Mouse (Mus musculus): ENCODE measurements around the gene Stk32c.

Stk32c gene

DNA sequence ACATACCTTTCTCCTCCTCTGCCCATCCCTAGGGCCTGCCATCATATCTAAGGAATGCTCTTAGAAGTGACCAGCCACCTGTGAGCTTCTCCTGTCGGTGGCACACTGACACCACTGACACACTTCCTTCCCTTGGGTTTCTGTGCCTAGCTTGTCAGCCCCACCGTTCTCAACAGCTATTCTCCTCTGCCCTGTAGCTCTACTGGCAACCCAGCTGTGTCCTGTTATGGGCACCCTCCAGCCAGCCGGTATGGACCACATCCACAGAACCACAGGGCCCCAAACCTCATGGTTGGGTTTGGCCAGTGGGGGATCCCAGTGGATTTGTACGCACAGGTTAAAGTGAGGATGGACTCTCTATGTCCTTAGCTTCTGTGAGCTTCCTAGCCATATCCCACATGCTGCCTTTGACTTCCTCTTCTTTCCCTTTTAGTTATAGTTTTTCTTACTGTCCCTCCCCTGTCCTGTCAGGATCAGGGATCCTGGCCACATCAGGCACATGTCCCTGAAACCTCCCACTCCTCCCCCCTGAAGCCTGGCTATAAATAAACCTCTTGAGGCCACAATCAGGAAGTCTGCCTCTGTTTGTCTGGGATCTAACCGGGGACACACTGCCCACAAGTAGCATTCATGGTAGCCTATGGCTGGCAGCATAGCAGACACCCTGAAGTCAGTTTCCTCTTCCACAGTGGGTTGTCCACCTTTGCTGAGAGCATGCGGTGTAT, 15.5 kb upstream of the Stk32c start:
- DNase-seq, result no peak

DNA sequence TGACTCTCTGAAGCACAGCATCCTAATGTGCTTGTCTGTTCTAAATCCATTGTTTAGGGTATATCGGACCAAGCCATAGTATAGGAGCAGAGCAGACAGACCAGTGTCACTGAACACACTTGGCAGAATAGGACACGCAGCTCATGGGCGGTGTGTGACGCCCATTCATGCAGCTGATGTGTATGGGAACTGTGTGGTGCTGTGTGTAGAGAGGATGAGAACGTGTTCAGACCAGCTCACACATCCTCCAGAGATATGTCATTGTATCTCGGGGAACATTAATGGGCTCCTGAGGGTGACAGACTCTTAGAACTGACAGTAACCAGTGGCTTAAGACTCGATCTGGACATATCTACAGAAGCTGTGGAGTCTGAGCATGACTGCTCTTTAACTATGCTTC, 13.3 kb upstream of the Stk32c start:
- DNase-seq, result no peak

- no peak for DNase-seq
Observed at GRCm38 (mm10) chr7:139224725-139225124, 11.6 kb upstream of the Stk32c start.

GRCm38 (mm10) chr7:139224070-139224469, 11.0 kb upstream of the Stk32c start:
- DNase-seq, result no peak

DNA sequence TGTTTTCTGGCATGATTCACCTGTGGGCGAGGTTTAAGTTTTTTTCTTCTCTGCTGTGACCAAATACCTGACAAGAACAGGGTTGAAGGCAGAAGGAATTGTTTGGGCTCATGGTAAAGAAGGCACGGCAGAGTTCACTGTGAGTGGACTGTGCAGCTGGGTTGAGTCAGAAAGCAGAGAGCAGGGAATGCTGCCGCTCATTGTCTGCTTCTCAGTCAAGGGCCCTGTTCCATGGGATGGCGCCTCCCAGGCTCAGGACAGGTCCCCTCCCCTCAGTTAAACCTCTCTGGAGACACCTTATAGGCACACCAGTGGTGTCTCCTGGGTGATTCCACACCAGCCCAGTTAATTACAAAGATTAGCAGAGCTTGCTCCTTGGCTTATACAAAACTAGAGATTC, 9.2 kb upstream of the Stk32c start:
- no peak for DNase-seq

DNA sequence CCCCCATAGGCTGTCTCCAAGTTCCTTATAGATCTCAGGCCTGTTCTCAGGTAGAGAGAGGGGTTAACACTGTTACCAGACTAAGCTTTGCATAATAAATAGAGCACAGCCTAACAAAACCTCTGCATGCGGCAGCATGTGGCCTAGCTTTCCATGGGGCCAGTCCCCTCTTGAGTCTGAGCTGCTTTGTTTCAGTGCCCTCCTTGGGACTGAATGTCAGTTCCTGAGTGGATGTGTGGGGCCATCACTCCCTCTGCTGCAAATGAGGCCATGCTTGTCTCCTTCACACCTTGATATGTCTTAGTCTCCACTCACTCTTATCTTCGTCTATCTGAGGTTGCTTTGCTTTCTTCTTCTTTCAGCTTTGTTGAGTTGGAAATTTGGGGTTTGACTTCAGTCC, 8.7 kb upstream of the Stk32c start:
- DNase-seq, result no peak

- DNase-seq, result no peak
Observed at GRCm38 (mm10) chr7:139221072-139221471, 8.0 kb upstream of the Stk32c start.

GRCm38 (mm10) chr7:139220303-139220702, 7.2 kb upstream of the Stk32c start:
- no peak for DNase-seq

GRCm38 (mm10) chr7:139219486-139219885, 6.4 kb upstream of the Stk32c start:
- DNase-seq, result peak in 1 of 2 experiments; percentile 38

GRCm38 (mm10) chr7:139218641-139219415, 5.7 kb upstream of the Stk32c start:
- peak; percentile 24 to 30 for DNase-seq

DNA sequence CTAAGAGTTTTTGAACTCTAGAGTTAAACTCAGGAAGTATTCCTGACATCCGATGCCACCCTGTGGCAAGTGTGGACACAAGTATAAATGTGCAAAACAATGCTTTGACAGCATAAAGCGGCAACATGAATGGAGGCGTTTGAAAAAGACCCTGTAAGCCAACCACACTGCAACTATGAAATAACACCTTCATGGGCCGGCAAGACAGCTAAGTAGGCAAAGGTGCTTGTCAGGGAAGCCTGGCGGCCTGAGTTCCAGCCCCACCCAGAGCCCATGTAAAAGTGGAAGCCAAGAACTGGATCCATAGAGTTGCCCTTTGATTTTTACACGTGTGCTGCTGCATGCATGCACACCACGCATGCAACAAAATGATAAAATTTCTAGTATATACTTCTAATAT, 3.9 kb upstream of the Stk32c start:
- DNase-seq, result no peak

DNA sequence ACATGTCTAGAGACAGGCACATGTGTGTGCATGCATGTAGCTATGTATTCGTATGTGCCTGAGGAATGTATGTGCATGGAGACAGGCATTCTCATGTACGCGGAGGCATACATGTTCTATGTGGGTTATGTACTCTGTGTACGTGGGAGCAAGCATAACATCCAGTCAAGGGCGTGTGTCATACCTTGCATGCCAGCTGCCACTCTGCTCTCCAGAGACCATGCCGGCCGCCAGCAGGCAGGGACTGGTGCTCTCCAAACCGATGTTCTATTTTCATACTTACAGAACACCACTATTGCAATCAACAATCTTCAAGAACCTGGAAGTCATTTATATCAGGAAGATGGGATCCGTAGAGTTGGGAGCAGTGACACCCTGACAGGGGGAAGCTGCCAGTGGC, 3.4 kb upstream of the Stk32c start:
- no peak for DNase-seq

- DNase-seq, result no peak
Observed at GRCm38 (mm10) chr7:139215946-139216345, 2.8 kb upstream of the Stk32c start.

DNA sequence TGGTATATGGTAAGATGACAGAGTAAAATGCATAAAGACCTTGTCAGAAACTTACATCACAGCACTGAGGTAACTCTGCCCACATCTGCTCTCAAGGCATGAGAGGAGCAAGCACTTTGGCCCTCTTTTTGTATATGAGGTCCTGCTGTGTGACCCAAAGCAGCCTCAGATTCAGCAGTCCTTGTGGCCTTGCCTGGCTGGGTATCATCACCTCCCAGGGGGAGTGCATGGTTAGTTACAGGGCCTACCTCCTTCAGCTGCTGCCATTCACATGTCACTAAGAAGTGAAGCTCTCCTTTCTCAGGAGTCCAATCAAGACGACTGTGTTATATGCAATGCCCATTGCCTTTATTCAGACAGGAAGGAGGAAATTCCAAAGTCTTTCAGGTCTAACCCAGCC, 2.4 kb upstream of the Stk32c start:
- DNase-seq, result no peak

- DNase-seq, result no peak
Observed at GRCm38 (mm10) chr7:139214596-139215340, 1.7 kb upstream of the Stk32c start.

- no peak for DNase-seq
Observed at GRCm38 (mm10) chr7:139214160-139214559, 1.1 kb upstream of the Stk32c start.

- no peak for DNase-seq
Observed at GRCm38 (mm10) chr7:139213751-139214150, 644 bp upstream of the Stk32c start.

DNA sequence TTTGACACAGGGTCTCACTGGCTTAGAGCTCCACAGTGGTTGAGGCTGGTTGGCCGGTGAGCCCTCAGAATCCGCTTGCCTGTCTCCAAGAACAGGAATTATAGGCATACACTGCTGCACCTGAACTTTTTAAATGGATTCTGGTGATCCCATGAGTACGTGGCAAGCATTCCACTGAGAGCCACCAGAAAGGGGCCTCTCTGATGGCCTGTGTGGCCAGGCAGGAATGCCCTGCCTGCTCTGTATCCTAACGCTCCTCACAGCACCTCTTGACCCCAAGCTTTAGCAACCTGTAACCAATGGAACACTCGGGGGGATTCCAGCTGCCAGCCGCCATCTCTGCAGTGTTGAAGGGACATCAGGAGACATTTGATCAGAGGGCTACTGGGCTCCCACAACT, 1.3 kb downstream of the Stk32c start:
- no peak for DNase-seq

GRCm38 (mm10) chr7:139208773-139209095, 4.4 kb downstream of the Stk32c start:
- DNase-seq, result no peak

GRCm38 (mm10) chr7:139208023-139208772, 4.9 kb downstream of the Stk32c start:
- peak; percentile 39 to 61 for DNase-seq

- no peak for DNase-seq
Observed at GRCm38 (mm10) chr7:139201209-139201608, 11.9 kb downstream of the Stk32c start.

- peak; percentile 77 to 81 for DNase-seq
Observed at GRCm38 (mm10) chr7:139200108-139200507, 13.0 kb downstream of the Stk32c start.

DNA sequence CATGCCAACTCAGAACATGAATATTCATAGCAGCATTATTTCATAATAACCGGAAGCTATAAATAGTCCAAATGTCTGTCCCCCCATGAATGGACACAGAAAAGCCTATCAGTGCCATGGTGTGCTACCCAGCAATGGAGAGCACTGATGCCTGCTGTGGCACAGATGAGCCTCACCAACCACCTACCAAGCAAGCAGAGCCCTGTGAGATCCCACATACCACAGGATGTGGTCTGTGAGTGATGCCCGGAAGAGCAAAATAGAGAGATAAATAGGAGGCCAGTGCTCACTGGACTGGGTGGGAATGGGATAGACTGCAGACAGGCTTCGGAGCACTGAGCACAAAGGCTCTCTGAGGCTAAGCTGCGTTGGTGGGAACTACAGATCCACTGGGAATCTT, 16.1 kb downstream of the Stk32c start:
- DNase-seq, result no peak
